Mouse (Mus musculus) splenic B cell, adult 2 months (primary cell): ENCODE results near the gene Il25.
A peak's percentile ranks its signal among the peaks of the same experiment; 100 is the strongest.

Experiments
- DNase-seq: peaks from one replicate; pipeline ENCODE4 v3.0.0-alpha.2; 2011; ENCODE audit warnings: low read depth, low spot score
- H3K27me3 ChIP-seq: 2 replicates; pipeline ENCODE4 v1.6.1; 2012; ENCODE audit warnings: mild to moderate bottlenecking, low read length, moderate library complexity, mixed read lengths; ENCODE audit not compliant: control insufficient read depth, poor library complexity, insufficient read depth, severe bottlenecking
- H3K36me3 ChIP-seq: 2 replicates; pipeline ENCODE4 v1.6.1; 2012; ENCODE audit warnings: mild to moderate bottlenecking, low read length, moderate library complexity, mixed read lengths; ENCODE audit not compliant: control insufficient read depth, poor library complexity, insufficient read depth, severe bottlenecking

The Il25 gene

GRCm38 (mm10) chr14:54932645-54933150, at the start of gene Il25:
Gene Il25 (plus strand): TSS chr14:54932695.
- Histone ChIP-seq H3K27me3 (no peaks in the 10 kb centered on the region), H3K36me3 (no peaks in the 10 kb centered on the region)
- no peak for DNase-seq

- no peaks in the 10 kb centered on the region for H3K27me3 ChIP-seq
- no peaks in the 10 kb centered on the region for H3K36me3 ChIP-seq
- DNase-seq: peak; percentile 35
Measured at GRCm38 (mm10) chr14:54883154-54884021, 49.1 kb upstream of the Il25 start, which contains the start of the genes Bcl2l2 and Gm20521. Gene Bcl2l2 (plus strand): TSS chr14:54883377. Gene Gm20521 (plus strand): TSS chr14:54883441.

GRCm38 (mm10) chr14:54884022-54884712, 48.3 kb upstream of the Il25 start:
- DNase-seq: peak; percentile 36
- Histone ChIP-seq H3K27me3 (no peaks in the 10 kb centered on the region), H3K36me3 (no peaks in the 10 kb centered on the region)

GRCm38 (mm10) chr14:54885309-54885708, 47.2 kb upstream of the Il25 start:
- Histone ChIP-seq H3K36me3 (no peaks in the 10 kb centered on the region), H3K27me3 (no peaks in the 10 kb centered on the region)
- DNase-seq: no peak

GRCm38 (mm10) chr14:54892200-54892599, 40.3 kb upstream of the Il25 start, which contains the start of gene Pabpn1:
Gene Pabpn1 (plus strand): TSS chr14:54892500.
- Histone ChIP-seq H3K27me3 (no peaks in the 10 kb centered on the region), H3K36me3 (peaks cover 1% of the 10 kb centered on the region; the same call in 1 of the 2 replicates)
- no peak for DNase-seq

- Histone ChIP-seq H3K27me3 (no peaks in the 10 kb centered on the region), H3K36me3 (peaks cover 10% of the 10 kb centered on the region)
- peak; percentile 99 for DNase-seq
Measured at GRCm38 (mm10) chr14:54893651-54894181, 38.8 kb upstream of the Il25 start.

- Histone ChIP-seq H3K27me3 (no peaks in the 10 kb centered on the region), H3K36me3 (peaks cover 10% of the 10 kb centered on the region)
- DNase-seq: peak; percentile 61
Measured at GRCm38 (mm10) chr14:54894296-54895151, 38.0 kb upstream of the Il25 start.

GRCm38 (mm10) chr14:54897445-54897844, 35.0 kb upstream of the Il25 start:
- no peak for DNase-seq
- Histone ChIP-seq H3K36me3 (peaks cover 10% of the 10 kb centered on the region), H3K27me3 (no peaks in the 10 kb centered on the region)

- DNase-seq: peak; percentile 79
- H3K36me3 ChIP-seq: peaks cover 10% of the 10 kb centered on the region
- no peaks in the 10 kb centered on the region for H3K27me3 ChIP-seq
Measured at GRCm38 (mm10) chr14:54900383-54900782, 32.1 kb upstream of the Il25 start.

- Histone ChIP-seq H3K27me3 (no peaks in the 10 kb centered on the region), H3K36me3 (no peaks in the 10 kb centered on the region)
- DNase-seq: no peak
Measured at GRCm38 (mm10) chr14:54903641-54904040, 28.9 kb upstream of the Il25 start.

GRCm38 (mm10) chr14:54908682-54909081, 23.8 kb upstream of the Il25 start:
- DNase-seq: no peak
- Histone ChIP-seq H3K27me3 (no peaks in the 10 kb centered on the region), H3K36me3 (no peaks in the 10 kb centered on the region)

- DNase-seq: no peak
- Histone ChIP-seq H3K27me3 (no peaks in the 10 kb centered on the region), H3K36me3 (no peaks in the 10 kb centered on the region)
Measured at GRCm38 (mm10) chr14:54912109-54912850, 20.2 kb upstream of the Il25 start.

GRCm38 (mm10) chr14:54912886-54913285, 19.6 kb upstream of the Il25 start, which contains the start of gene Slc22a17:
Gene Slc22a17 (minus strand): TSS chr14:54913132.
- peak; percentile 49 for DNase-seq
- no peaks in the 10 kb centered on the region for H3K36me3 ChIP-seq
- H3K27me3 ChIP-seq: no peaks in the 10 kb centered on the region
